Mouse (Mus musculus) intestine, postnatal 0 days (tissue): ENCODE measurements around the gene Yipf3. TPM values are rescaled to one million over a fixed set of nuclear protein-coding genes. Genes with fewer than 3 reads are reported as not detected.

Experiments used
- ATAC-seq: fragments of 200-750 bp; cut with Nextera tagmentation; 2 replicates; pipeline ENCODE4 v1.8.0; 2017; ENCODE audit warnings: mild to moderate bottlenecking, moderate TSS enrichment, moderate library complexity
- H3K27ac ChIP-seq: fragments of 300-500 bp; sonication (generic); 2 replicates; pipeline ENCODE4 v1.5.1; 2014; ENCODE audit warnings: mild to moderate bottlenecking, low read depth, low read length, moderate library complexity
- H3K27me3 ChIP-seq: fragments of 300-500 bp; sonication (generic); replicated peaks from 2 replicates; pipeline ENCODE4 v1.6.1; 2014; ENCODE audit warnings: low read length, mixed read lengths; ENCODE audit not compliant: control insufficient read depth, insufficient read depth
- H3K36me3 ChIP-seq: fragments of 300-500 bp; sonication (generic); 2 replicates; pipeline ENCODE4 v1.6.1; 2014; ENCODE audit warnings: mild to moderate bottlenecking, moderate library complexity; ENCODE audit not compliant: control insufficient read depth, insufficient read depth
- H3K4me1 ChIP-seq: fragments of 300-500 bp; sonication (generic); replicated peaks from 2 replicates; pipeline ENCODE4 v1.6.1; 2014; ENCODE audit warnings: antibody characterized with exemption, low read length, mixed read lengths; ENCODE audit not compliant: control insufficient read depth, insufficient read depth
- H3K4me2 ChIP-seq: fragments of 300-500 bp; sonication (generic); replicated peaks from 2 replicates; pipeline ENCODE4 v1.6.1; 2014; ENCODE audit warnings: low read depth, mild to moderate bottlenecking, moderate library complexity
- H3K4me3 ChIP-seq: fragments of 300-500 bp; sonication (generic); 2 replicates; pipeline ENCODE4 v1.5.1; 2014; ENCODE audit warnings: low read depth, low read length
- H3K9ac ChIP-seq: fragments of 300-500 bp; sonication (generic); 2 replicates; pipeline ENCODE4 v1.6.1; 2014; ENCODE audit warnings: mild to moderate bottlenecking, low read depth, low read length
- H3K9me3 ChIP-seq: fragments of 300-500 bp; sonication (generic); 2 replicates; pipeline ENCODE4 v1.6.1; 2016; ENCODE audit warnings: mixed run types; ENCODE audit not compliant: control insufficient read depth
- CTCF ChIP-seq: sonication (generic); IDR thresholded peaks from 2 replicates; pipeline ENCODE4 v1.5.1; 2016; ENCODE audit warnings: low read depth, mild to moderate bottlenecking, control low read depth, antibody characterized with exemption, moderate library complexity
- WGBS: fragments of 180-500 bp; shearing (Covaris S2); extraction: QIAGEN DNeasy Blood & Tissue Kit; methylation state at CpG from one replicate; pipeline ENCODE4 v1.1.7; 2014; 5-methylcytosine and 5-hydroxymethylcytosine counted together
- polyA plus RNA-seq: library from polyadenylated mRNA; unstranded; fragments of >200 nt; fragmentation: Nextera tagmentation; extraction: Ambion mirVana; gene quantifications from 2 replicates; pipeline ENCODE4 v1.2.1, GENCODE M21; 2015

Gene Yipf3
- polyA plus RNA-seq: 111 and 119 TPM in 2 replicates

DNA sequence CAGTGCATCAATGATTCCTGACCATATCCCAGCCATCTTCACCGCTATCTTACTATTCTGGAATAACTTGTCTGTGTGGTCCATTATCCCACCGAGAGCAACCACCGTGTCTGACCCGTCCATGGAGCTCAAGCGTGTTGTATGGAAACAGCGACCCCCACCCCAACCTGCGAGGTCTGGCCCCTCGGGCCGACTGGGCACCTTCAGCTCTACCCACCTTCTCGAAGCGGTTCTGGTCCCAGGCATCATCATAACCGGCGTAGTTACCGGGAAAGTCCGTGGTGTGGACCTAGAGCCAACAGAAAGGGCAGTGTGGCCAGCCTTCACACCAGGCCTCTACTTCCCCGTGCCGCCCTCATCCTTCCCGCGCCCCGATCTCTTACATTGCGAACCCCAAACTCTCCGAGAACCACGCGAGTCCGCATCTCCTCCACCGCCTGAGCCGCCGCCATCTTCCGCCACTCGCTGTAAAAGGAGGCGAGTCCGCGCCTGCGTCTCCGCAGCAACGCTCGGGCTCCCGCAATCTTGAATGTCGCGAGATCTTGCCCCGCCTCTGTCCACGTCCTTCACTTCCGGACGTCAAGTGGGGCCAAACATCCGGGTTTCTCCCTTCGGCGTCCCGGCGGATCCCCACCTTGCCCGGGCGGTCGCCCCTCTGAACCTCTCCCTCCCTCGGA lies at the start of gene Yipf3, which contains the start of gene Polr1c:
Gene Yipf3, plus strand, starts transcription at position 569 of the 677 bp plus-strand sequence.
Gene Polr1c, minus strand, starts transcription at position 543 of the 677 bp plus-strand sequence.
- Histone ChIP-seq H3K4me2 (peak within 1 kb of the TSS; percentile 71), H3K9ac (peak within 1 kb of the TSS; percentile 97), H3K4me1 (peaks cover 10% of the 10 kb centered on the region; the same call in 1 of the 2 replicates), H3K27me3 (no peaks in the 10 kb centered on the region), H3K9me3 (no peaks in the 10 kb centered on the region), H3K36me3 (peaks cover 56% of the 10 kb centered on the region), H3K27ac (peak within 1 kb of the TSS; percentile 84), H3K4me3 (peak within 1 kb of the TSS; percentile 95)
- under 1% methylated on average over 53 of the region's 53 CpGs for WGBS
- TF ChIP-seq CTCF: no peak
- peak; percentile 88 for ATAC-seq

- no peak for TF ChIP-seq CTCF
- 44% methylated on average over 6 of the region's 6 CpGs for WGBS
- H3K27me3 ChIP-seq: no peaks in the 10 kb centered on the region
- no peaks in the 10 kb centered on the region for H3K9me3 ChIP-seq
- no peak overlapping the region for H3K27ac ChIP-seq
- H3K4me2 ChIP-seq: peak overlapping the region; percentile 90
- H3K9ac ChIP-seq: no peak overlapping the region
- peaks cover 29% of the 10 kb centered on the region for H3K36me3 ChIP-seq
- H3K4me3 ChIP-seq: 0 out of 2 replicates have a peak overlapping the region, but pooled peaks have one; percentile 98
- ATAC-seq: no peak
- H3K4me1 ChIP-seq: no peaks in the 10 kb centered on the region; the same call in 1 of the 2 replicates
Measured at GRCm38 (mm10) chr17:46201151-46201550, 46.7 kb upstream of the Yipf3 start.

DNA sequence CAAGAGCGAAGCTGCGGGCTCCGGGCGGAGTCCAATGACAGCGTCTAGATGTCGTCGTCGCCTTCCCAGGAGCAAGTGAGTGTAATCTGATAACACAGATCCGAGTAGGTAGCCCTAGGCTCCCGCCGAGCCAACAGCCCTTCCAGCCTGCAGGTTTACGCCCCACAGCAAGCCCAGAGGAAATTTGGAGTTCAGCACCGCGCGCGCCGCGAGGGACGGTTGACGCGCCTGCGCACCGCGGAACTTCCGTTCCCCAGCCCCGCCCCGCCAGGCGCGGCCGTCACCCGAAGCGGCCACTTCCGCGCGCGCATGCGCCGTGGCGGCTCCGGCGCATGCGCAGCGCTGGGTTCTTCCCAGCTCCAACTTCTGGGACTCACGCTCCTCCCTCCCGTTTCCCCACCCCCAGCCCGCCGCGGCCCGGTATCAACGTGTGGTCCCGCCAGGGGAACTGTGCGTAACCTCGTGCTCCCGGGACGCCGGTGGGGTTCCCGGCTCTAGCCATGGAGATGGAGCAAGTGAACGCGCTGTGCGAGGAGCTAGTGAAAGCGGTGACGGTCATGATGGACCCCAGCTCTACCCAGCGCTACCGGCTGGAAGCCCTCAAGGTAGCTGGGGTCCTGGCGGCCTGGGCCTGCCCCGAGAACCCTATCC lies 45.3 kb upstream of the Yipf3 start, which contains the start of the genes Polh and Xpo5:
Gene Polh, minus strand, starts transcription at position 225 of the 651 bp plus-strand sequence.
Gene Xpo5, plus strand, starts transcription at position 362 of the 651 bp plus-strand sequence.
- H3K9me3 ChIP-seq: no peaks in the 10 kb centered on the region
- ATAC-seq: peak; percentile 96
- peak within 1 kb of the TSS; percentile 86 for H3K9ac ChIP-seq
- H3K27me3 ChIP-seq: no peaks in the 10 kb centered on the region
- no peaks in the 10 kb centered on the region; the same call in 1 of the 2 replicates for H3K4me1 ChIP-seq
- H3K4me2 ChIP-seq: peak within 1 kb of the TSS; percentile 90
- peak within 1 kb of the TSS; percentile 70 for H3K27ac ChIP-seq
- under 1% methylated on average over 66 of the region's 66 CpGs for WGBS
- peak; percentile 27; the same call in 1 of the 2 replicates for TF ChIP-seq CTCF
- H3K4me3 ChIP-seq: peak within 1 kb of the TSS; percentile 98
- H3K36me3 ChIP-seq: peaks cover 29% of the 10 kb centered on the region

GRCm38 (mm10) chr17:46203078-46203477 lies 44.8 kb upstream of the Yipf3 start:
- Histone ChIP-seq H3K4me3 (peak overlapping the region; percentile 98), H3K4me1 (no peaks in the 10 kb centered on the region; the same call in 1 of the 2 replicates), H3K27me3 (no peaks in the 10 kb centered on the region), H3K36me3 (peaks cover 29% of the 10 kb centered on the region), H3K27ac (peak overlapping the region; percentile 70), H3K9ac (peak overlapping the region; percentile 86), H3K9me3 (no peaks in the 10 kb centered on the region), H3K4me2 (peak overlapping the region; percentile 90)
- WGBS: 0% methylated on average over 20 of the region's 20 CpGs
- ATAC-seq: peak; percentile 20; the same call in 1 of the 2 replicates
- TF ChIP-seq CTCF: no peak

GRCm38 (mm10) chr17:46206676-46207075 lies 41.2 kb upstream of the Yipf3 start:
- H3K9me3 ChIP-seq: no peaks in the 10 kb centered on the region
- no peak overlapping the region for H3K9ac ChIP-seq
- H3K27me3 ChIP-seq: no peaks in the 10 kb centered on the region
- peaks cover 51% of the 10 kb centered on the region for H3K36me3 ChIP-seq
- H3K4me2 ChIP-seq: no peak overlapping the region
- no peak for ATAC-seq
- H3K27ac ChIP-seq: no peak overlapping the region
- H3K4me3 ChIP-seq: no peak overlapping the region
- TF ChIP-seq CTCF: no peak
- H3K4me1 ChIP-seq: no peaks in the 10 kb centered on the region; the same call in 1 of the 2 replicates

- Histone ChIP-seq H3K4me2 (no peak overlapping the region), H3K9ac (no peak overlapping the region), H3K9me3 (no peaks in the 10 kb centered on the region), H3K27ac (no peak overlapping the region), H3K4me1 (no peaks in the 10 kb centered on the region), H3K27me3 (no peaks in the 10 kb centered on the region), H3K36me3 (peaks cover 78% of the 10 kb centered on the region), H3K4me3 (no peak overlapping the region)
- 66% methylated on average over 3 of the region's 3 CpGs for WGBS
- no peak for ATAC-seq
- TF ChIP-seq CTCF: no peak
Measured at GRCm38 (mm10) chr17:46210550-46210949, 37.3 kb upstream of the Yipf3 start.
